Mouse (Mus musculus) ovary, postnatal 14 days (tissue): ENCODE data around the gene Gm11042.
A peak's percentile ranks its signal among the peaks of the same experiment; 100 is the strongest.

ENCODE experiments used
- DNase-seq: peaks from one replicate; pipeline ENCODE4 v3.0.0; 2022; ENCODE audit warnings: low spot score

Gm11042 gene

GRCm38 (mm10) chr12:74284020-74284684 lies 32.0 kb downstream of the Gm11042 start:
- DNase-seq: peak; percentile 76

- no peak for DNase-seq
Measured at GRCm38 (mm10) chr12:74282846-74283245, 33.3 kb downstream of the Gm11042 start.

- no peak for DNase-seq
Measured at GRCm38 (mm10) chr12:74281403-74281802, 34.8 kb downstream of the Gm11042 start.

DNA sequence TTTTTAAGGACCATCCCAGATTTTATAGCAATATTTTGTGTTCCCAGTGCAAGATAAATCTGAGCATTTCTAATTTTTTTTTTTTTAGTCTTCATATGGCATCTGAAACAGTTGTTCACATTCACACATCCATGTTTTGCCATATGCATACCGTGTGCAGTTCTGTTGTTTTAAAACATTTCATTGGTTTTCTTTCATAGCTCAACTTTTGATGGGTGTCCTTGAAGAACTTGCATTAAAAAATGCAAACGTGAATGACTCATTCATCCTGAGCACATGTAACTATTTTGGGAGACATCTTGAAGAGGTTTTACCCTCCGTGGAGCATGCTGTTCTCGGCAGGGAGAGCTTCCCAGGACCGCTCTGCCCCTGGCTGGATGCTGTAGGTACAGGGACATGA lies 38.9 kb downstream of the Gm11042 start:
- DNase-seq: no peak

- DNase-seq: no peak
Measured at GRCm38 (mm10) chr12:74272545-74272944, 43.6 kb downstream of the Gm11042 start.

DNA sequence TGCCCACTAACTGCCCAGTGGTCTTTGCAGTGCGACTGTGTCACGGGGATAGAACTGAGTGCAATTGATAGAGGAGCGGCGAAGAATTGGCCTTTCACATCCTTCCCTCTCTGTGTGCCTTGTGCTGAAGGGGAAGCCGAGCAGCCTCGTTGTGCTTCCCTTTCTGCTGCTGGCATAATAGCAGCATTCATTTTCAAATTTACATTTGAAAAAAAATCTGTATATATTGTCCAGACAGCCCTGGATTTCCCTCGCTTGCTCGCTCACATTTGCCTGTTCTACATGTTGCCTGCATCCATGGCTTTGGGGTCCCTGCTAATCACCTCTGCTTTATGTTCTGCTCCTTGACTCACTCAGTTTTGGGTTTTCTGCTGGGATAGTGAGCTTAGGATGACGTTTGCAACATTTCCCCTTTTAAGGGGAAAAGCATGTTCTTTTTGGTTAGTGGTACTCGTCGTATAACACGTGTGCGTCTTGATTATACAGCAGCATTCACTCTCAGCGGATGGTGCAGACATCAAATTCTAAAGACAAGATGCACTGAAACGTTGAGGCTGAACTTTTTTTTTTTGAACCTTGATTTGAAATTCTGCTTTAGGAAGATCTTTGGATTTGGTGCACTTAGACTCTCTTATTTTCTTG lies 47.4 kb downstream of the Gm11042 start:
- no peak for DNase-seq

- no peak for DNase-seq
Measured at GRCm38 (mm10) chr12:74267049-74267448, 49.1 kb downstream of the Gm11042 start.
